Mouse (Mus musculus) brain, embryonic 14.5 days (tissue): Measurements from ENCODE around the gene Hoxa3.

Experiments used
- CTCF ChIP-seq: fragments of 200-500 bp; IDR thresholded peaks from 2 replicates; pipeline ENCODE4 v1.5.1; 2012; ENCODE audit warnings: inconsistent platforms, mild to moderate bottlenecking, moderate library complexity, borderline replicate concordance; ENCODE audit not compliant: insufficient read depth, insufficient read length; ENCODE audit errors: extremely low read depth
- POLR2A ChIP-seq: fragments of 200-500 bp; IDR thresholded peaks from 2 replicates; pipeline ENCODE4 v1.6.1; 2012; ENCODE audit warnings: mild to moderate bottlenecking, inconsistent platforms, borderline replicate concordance; ENCODE audit not compliant: poor library complexity, insufficient read depth, insufficient read length, severe bottlenecking; ENCODE audit errors: extremely low read depth

GRCm38 (mm10) chr6:52206882-52207683, 6.1 kb downstream of the Hoxa3 start:
- no peak for TF ChIP-seq CTCF
- TF ChIP-seq POLR2A, result no peak
